Mouse (Mus musculus): ENCODE results near the gene Irf2bpl. TPM values are rescaled to one million over a fixed set of nuclear protein-coding genes. Genes with fewer than 3 reads are reported as not detected.

The Irf2bpl gene
- total RNA-seq, 2 experiments from 2014 or later: 20.3 to 24.8 TPM

- DNase-seq (ENCODE audit: low spot score): no peak
Measured at GRCm38 (mm10) chr12:86832551-86833182, 51.9 kb downstream of the Irf2bpl start.

GRCm38 (mm10) chr12:86831591-86832550 is 52.7 kb downstream of the Irf2bpl start:
- DNase-seq (ENCODE audit: low spot score): peak; percentile 49

Other genes starting within 250 kb of the Irf2bpl start
- 1 to 10 TPM; 3.4 to 5.0 TPM for gene Vash1, start 206.1 kb downstream of the Irf2bpl start, total RNA-seq (2021)
- gene Angel1, start 158.3 kb downstream of the Irf2bpl start, total RNA-seq (2021): 1 to 10 TPM; 4.2 TPM
- gene Lrrc74a, start 150.4 kb downstream of the Irf2bpl start, total RNA-seq (2021): not detected
- gene Cipc, start 62.2 kb upstream of the Irf2bpl start, total RNA-seq (2021): 10 to 100 TPM; 30.9 to 34.6 TPM
- gene Zdhhc22, start 105.6 kb upstream of the Irf2bpl start, total RNA-seq (2021): not detected
- not detected for gene Tmem63c, start 136.5 kb upstream of the Irf2bpl start, total RNA-seq (2021)
- not detected for gene Ngb, start 217.7 kb upstream of the Irf2bpl start, total RNA-seq (2021)

Measured in gastrocnemius, adult 18-20 months (tissue).